Mouse (Mus musculus) G1E (cell line): ENCODE data around the gene Itga11.
"Not testable (repeated sequence)": the region's sequence is repeated elsewhere in the genome, so short reads cannot be mapped to it uniquely, and the experiment has no call there.

Source experiments
- CTCF ChIP-seq: IDR thresholded peaks from 2 replicates; pipeline ENCODE4 v1.5.1; 2012; ENCODE audit warnings: low read depth, low read length, inconsistent platforms, mixed read lengths
- GATA1 ChIP-seq: IDR thresholded peaks from 2 replicates; pipeline ENCODE4 v1.6.1; 2012; ENCODE audit warnings: borderline replicate concordance, low read length, inconsistent platforms, mixed read lengths

DNA sequence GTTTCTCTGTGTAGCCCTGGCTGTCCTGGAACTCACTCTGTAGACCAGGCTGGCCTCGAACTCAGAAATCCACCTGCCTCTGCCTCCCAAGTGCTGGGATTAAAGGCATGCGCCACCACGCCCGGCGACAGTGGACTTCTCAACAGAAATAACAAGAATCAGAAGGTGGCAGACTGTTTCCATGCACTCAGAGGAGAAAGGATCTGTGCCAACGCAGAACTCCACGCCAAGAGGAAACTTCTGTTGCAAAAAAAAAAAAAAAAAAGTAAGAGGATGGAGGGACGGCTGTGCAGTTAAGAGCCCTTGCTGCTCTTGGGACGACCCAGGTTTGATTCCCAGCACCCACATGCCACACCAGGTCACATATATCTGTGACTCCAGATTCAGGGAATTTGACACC, 16.7 kb upstream of the Itga11 start:
- not testable (repeated sequence) for TF ChIP-seq CTCF, GATA1
